Mouse (Mus musculus) forebrain, embryonic 16.5 days (tissue): Measurements from ENCODE around the gene Rps6kl1. TPM values are rescaled to one million over a fixed set of nuclear protein-coding genes. Genes with fewer than 3 reads are reported as not detected.
A peak's percentile ranks its signal among the peaks of the same experiment; 100 is the strongest.

Experiments
- ATAC-seq: fragments of 200-750 bp; cut with Nextera tagmentation; 2 replicates; pipeline ENCODE4 v1.8.0; 2017; ENCODE audit warnings: mild to moderate bottlenecking, moderate library complexity
- H3K27ac ChIP-seq: fragments of 300-500 bp; sonication (generic); 2 replicates; pipeline ENCODE4 v1.5.1; 2014; ENCODE audit warnings: low read length, control low read depth
- H3K27me3 ChIP-seq: fragments of 300-500 bp; sonication (generic); replicated peaks from 2 replicates; pipeline ENCODE4 v1.6.1; 2014; ENCODE audit warnings: low read length; ENCODE audit not compliant: control insufficient read depth, insufficient read depth
- H3K36me3 ChIP-seq: fragments of 300-500 bp; sonication (generic); 2 replicates; pipeline ENCODE4 v1.6.1; 2014; ENCODE audit not compliant: control insufficient read depth, insufficient read depth
- H3K4me1 ChIP-seq: fragments of 300-500 bp; sonication (generic); replicated peaks from 2 replicates; pipeline ENCODE4 v1.6.1; 2014; ENCODE audit warnings: low read length; ENCODE audit not compliant: control insufficient read depth, insufficient read depth
- H3K4me2 ChIP-seq: fragments of 300-500 bp; sonication (generic); 2 replicates; pipeline ENCODE4 v1.6.1; 2014; ENCODE audit warnings: mild to moderate bottlenecking, low read length, control low read depth
- H3K4me3 ChIP-seq: fragments of 300-500 bp; sonication (generic); replicated peaks from 2 replicates; pipeline ENCODE4 v1.5.1; 2014; ENCODE audit warnings: mild to moderate bottlenecking, low read length, control low read depth
- H3K9ac ChIP-seq: fragments of 300-500 bp; sonication (generic); replicated peaks from 2 replicates; pipeline ENCODE4 v1.6.1; 2014; ENCODE audit warnings: low read depth, low read length, control low read depth
- H3K9me3 ChIP-seq: fragments of 300-500 bp; sonication (generic); 2 replicates; pipeline ENCODE4 v1.6.1; 2016; ENCODE audit warnings: low read length; ENCODE audit not compliant: control insufficient read depth
- whole genome bisulfite sequencing: fragments of 180-500 bp; shearing (Covaris S2); extraction: QIAGEN DNeasy Blood & Tissue Kit; methylation state at CpG from one replicate; pipeline ENCODE4 v1.1.7; 2014; 5-methylcytosine and 5-hydroxymethylcytosine counted together
- polyA plus RNA-seq: library from polyadenylated mRNA; unstranded; fragments of >200 nt; fragmentation: Nextera tagmentation; extraction: Ambion mirVana; gene quantifications from 2 replicates; pipeline ENCODE4 v1.2.1, GENCODE M21; 2015

Rps6kl1 gene
- polyA plus RNA-seq, 1 experiment from 2014 or later = 30.8 TPM

- Histone ChIP-seq H3K4me2 (peak within 1 kb of the TSS; percentile 67), H3K4me3 (peak within 1 kb of the TSS; percentile 29), H3K27ac (no peak within 1 kb of the TSS), H3K27me3 (no peaks in the 10 kb centered on the region), H3K9me3 (no peaks in the 10 kb centered on the region), H3K36me3 (no peaks in the 10 kb centered on the region), H3K4me1 (peaks cover 49% of the 10 kb centered on the region), H3K9ac (peak within 1 kb of the TSS; percentile 45)
- ATAC-seq = no peak
- 77% methylated on average over 10 of the region's 10 CpGs for WGBS
Observed at GRCm38 (mm10) chr12:85177740-85178239, 26.7 kb upstream of the Rps6kl1 start, which contains the start of gene Pgf. Gene Pgf (minus strand): TSS chr12:85177790.

- peak overlapping the region; percentile 45 for H3K9ac ChIP-seq
- H3K27ac ChIP-seq = no peak overlapping the region
- no peaks in the 10 kb centered on the region for H3K27me3 ChIP-seq
- WGBS = 3% methylated on average over 32 of the region's 32 CpGs
- no peaks in the 10 kb centered on the region for H3K36me3 ChIP-seq
- H3K9me3 ChIP-seq = no peaks in the 10 kb centered on the region
- peaks cover 43% of the 10 kb centered on the region for H3K4me1 ChIP-seq
- H3K4me3 ChIP-seq = peak overlapping the region; percentile 29
- ATAC-seq = 0 out of 2 replicates have a peak, but pooled peaks have one; percentile 34
- H3K4me2 ChIP-seq = peak overlapping the region; percentile 67
Observed at GRCm38 (mm10) chr12:85176846-85177523, 25.9 kb upstream of the Rps6kl1 start.

DNA sequence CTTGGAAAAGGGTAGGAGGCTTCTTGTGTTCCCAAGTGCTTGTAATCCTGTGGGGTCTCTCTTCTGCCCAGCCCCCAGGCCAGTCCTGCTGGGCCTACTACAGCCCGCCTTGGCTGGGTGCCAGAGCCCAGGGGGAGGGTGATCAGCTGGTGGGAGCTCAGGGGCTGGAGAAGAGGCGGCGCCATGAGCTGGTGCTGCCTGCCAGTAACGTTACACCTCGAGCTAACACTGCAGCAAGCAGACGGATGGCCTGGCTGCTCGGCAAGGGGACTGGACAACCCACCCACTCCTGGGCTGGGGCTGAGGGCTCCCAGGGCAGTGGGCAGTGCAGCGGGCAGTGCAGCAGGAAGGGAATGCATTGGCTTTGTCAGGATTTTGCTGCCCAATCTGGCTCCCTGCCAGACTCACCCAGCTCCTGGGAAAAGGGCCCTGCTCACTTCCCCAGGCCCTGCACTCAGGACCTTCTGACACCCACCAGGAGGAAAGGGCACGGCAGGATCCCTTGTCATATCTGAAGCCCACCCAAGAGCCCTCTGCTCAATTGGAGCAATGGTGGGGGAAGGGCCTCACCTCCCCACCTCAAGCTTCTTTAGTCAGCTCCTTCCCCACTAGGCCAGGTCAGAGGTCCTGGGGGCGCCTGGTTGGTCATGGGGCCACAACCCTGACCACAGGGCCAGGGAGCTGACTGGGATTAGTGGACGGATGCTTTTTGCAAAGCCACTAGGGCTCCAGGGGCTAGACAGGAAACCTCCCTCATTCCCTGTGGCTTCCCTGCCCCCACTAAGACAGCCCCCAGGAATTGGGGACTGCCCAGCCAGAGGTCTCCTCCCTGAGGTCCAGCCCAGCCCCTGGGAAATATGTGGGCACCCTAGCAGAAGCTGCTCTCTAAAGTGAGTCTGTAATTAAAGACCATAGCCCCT is 25.1 kb upstream of the Rps6kl1 start:
- WGBS = 11% methylated on average over 11 of the region's 11 CpGs
- Histone ChIP-seq H3K36me3 (no peaks in the 10 kb centered on the region), H3K9me3 (no peaks in the 10 kb centered on the region), H3K4me1 (peaks cover 36% of the 10 kb centered on the region), H3K27me3 (no peaks in the 10 kb centered on the region), H3K27ac (peak overlapping the region; percentile 41), H3K4me3 (peak overlapping the region; percentile 29), H3K9ac (peak overlapping the region; percentile 33), H3K4me2 (peak overlapping the region; percentile 67)
- ATAC-seq = peak; percentile 88

GRCm38 (mm10) chr12:85175087-85175675 is 24.1 kb upstream of the Rps6kl1 start:
- Histone ChIP-seq H3K4me3 (peak overlapping the region; percentile 14), H3K4me1 (peaks cover 34% of the 10 kb centered on the region), H3K27me3 (no peaks in the 10 kb centered on the region), H3K4me2 (peak overlapping the region; percentile 67), H3K27ac (no peak overlapping the region; the same call in 1 of the 2 replicates), H3K36me3 (no peaks in the 10 kb centered on the region), H3K9ac (no peak overlapping the region; the same call in 1 of the 2 replicates), H3K9me3 (no peaks in the 10 kb centered on the region)
- ATAC-seq = no peak; the same call in 1 of the 2 replicates
- 35% methylated on average over 16 of the region's 16 CpGs for WGBS

GRCm38 (mm10) chr12:85174016-85174415 is 23.0 kb upstream of the Rps6kl1 start:
- WGBS = 44% methylated on average over 7 of the region's 7 CpGs
- Histone ChIP-seq H3K4me3 (no peak overlapping the region), H3K4me1 (peaks cover 43% of the 10 kb centered on the region), H3K36me3 (no peaks in the 10 kb centered on the region), H3K27ac (no peak overlapping the region), H3K4me2 (no peak overlapping the region), H3K9ac (no peak overlapping the region), H3K27me3 (no peaks in the 10 kb centered on the region), H3K9me3 (no peaks in the 10 kb centered on the region)
- no peak for ATAC-seq

GRCm38 (mm10) chr12:85170948-85171307 is 19.9 kb upstream of the Rps6kl1 start:
- no peak for ATAC-seq
- WGBS = 78% methylated on average over 3 of the region's 3 CpGs
- H3K9me3 ChIP-seq = no peaks in the 10 kb centered on the region
- no peak overlapping the region for H3K27ac ChIP-seq
- H3K36me3 ChIP-seq = no peaks in the 10 kb centered on the region
- H3K4me2 ChIP-seq = no peak overlapping the region
- no peak overlapping the region for H3K9ac ChIP-seq
- peaks cover 26% of the 10 kb centered on the region for H3K4me1 ChIP-seq
- H3K4me3 ChIP-seq = no peak overlapping the region
- no peaks in the 10 kb centered on the region for H3K27me3 ChIP-seq

DNA sequence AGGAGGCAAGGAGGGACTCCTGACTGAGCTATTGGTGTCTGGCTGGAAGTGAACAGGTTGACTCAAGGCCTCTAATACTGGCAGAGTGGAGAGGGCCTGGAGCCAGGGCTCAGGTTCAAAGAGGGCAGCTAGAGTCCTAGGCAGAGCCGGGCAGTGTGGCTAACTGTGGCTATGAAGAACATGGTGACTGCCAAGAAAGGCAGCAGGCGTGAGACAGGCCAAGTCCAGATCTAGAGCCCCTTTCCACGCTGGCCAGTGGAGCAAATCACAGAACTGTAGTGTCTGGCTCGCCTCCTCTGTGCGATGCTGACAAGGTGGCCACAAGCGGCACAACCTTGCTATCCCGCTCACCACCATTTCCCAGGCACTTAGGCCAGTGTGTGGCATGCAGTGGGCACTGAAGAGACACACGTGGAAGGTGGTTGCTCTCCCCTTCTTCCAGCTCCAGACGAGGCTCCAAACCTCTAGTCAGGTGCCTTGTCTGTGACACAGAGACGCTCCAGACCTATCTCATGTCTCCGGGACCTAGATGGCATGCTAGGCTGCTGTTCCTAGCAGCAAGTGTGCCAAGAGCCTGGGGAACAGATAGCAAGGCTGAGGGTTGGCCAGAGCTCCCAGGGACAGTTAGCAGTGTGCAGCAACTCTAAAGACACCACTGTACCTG is 19.4 kb upstream of the Rps6kl1 start:
- no peaks in the 10 kb centered on the region for H3K36me3 ChIP-seq
- WGBS = 82% methylated on average over 11 of the region's 11 CpGs
- H3K4me3 ChIP-seq = no peak overlapping the region
- no peaks in the 10 kb centered on the region for H3K9me3 ChIP-seq
- no peak overlapping the region for H3K9ac ChIP-seq
- H3K4me2 ChIP-seq = no peak overlapping the region
- peaks cover 21% of the 10 kb centered on the region for H3K4me1 ChIP-seq
- no peaks in the 10 kb centered on the region for H3K27me3 ChIP-seq
- ATAC-seq = no peak
- H3K27ac ChIP-seq = no peak overlapping the region

DNA sequence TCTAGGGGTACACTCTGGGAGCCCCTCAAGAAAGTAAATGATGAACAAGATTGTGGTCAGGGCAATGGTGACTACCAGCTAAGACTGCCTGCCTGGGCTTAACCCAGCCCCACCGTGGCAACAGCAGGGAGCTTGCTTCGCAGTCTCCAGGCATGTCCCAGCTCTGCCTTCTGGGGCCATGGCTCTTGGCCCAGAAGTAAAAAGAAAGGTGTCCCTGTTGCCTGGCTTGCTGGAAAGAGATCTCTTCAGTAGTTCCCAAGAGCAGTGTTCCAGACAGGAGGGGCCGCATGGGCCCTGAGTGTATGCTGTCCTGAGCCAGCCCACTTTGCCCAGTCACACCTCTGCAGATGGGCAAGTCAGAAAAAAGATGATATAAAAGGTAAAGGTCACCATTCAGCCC is 18.8 kb upstream of the Rps6kl1 start:
- WGBS = 45% methylated on average over 3 of the region's 3 CpGs
- Histone ChIP-seq H3K4me2 (no peak overlapping the region), H3K36me3 (no peaks in the 10 kb centered on the region), H3K27ac (no peak overlapping the region), H3K27me3 (no peaks in the 10 kb centered on the region), H3K9me3 (no peaks in the 10 kb centered on the region), H3K4me3 (no peak overlapping the region), H3K4me1 (peaks cover 16% of the 10 kb centered on the region), H3K9ac (no peak overlapping the region; the same call in 1 of the 2 replicates)
- ATAC-seq = no peak; the same call in 1 of the 2 replicates
